Mouse (Mus musculus) heart, adult 11 months (tissue): Measurements from ENCODE around the gene Trim32.

Experiments
- DNase-seq: peaks from one replicate; pipeline ENCODE4 v3.0.0; 2022

Gene Trim32

DNA sequence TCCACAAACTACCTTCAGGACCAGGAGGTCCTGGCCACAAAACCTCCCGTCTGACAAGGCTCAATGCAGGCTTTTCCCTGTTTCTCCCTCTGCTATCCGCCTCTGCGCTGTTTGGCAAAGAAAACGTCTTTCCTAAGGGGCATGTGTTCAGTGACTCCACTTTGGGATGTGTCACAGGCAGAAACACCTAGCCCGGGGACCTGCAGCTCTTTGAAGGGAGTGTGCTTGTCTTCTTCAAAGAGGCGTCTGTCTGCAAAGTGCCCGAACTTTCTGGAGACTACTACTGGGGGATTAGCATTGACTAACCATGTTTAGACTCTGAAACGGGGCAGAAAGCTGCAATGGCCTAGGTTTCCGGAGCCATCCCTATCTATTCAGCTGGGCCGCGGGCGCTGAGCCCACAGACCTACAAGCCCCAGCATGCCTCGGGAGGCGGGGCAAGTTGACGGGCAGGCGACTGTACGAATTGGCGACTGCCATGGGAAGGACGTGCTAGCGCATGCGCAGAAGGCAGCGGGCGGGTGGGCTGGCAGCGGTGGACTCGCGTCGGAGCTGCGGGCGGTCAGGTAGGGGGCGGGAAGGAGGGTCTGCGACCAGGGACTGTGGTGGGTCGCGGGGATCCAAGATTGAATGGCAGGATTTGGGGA lies at the start of gene Trim32:
Trim32 (plus strand) TSS at position 483 of the 647 bp plus-strand sequence.
- DNase-seq: peak; percentile 100

DNA sequence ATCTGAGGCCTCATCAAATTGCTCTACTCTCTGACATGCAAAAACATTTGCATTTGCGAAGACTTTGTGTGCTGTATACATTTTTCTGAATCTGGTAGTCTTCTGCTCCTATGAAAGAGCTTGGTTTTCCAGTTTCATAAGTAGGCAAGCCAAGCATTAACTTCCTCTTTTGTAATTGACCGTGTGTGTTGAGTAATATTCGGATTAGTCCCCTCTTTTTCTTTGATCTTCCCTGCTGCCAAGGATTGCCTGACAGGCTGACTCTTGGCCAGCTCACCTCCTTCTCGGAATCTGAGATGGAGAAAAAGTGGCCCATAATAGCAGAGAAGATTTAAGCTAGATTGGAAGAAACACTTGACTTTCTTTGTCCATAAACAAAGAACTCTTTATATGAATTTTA lies 39.3 kb upstream of the Trim32 start:
- DNase-seq: no peak

DNA sequence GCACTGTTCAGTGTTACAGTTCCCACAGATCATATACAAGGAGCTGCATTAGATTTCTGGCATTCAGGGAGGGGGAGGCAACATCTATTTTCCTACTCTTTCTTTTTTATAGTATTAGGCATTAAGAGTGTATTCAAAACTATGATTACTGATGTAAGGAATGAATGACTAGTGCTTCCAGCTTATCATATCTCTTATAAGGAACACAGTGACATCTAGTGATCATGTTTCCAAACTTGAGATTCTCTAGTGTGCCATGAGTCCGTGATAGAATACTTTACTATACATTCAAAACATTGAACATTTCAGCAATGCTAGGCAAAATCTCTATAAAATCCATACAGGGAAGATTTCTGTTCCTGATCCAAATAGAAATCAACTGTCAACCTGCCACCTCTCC lies 24.5 kb upstream of the Trim32 start:
- no peak for DNase-seq

DNA sequence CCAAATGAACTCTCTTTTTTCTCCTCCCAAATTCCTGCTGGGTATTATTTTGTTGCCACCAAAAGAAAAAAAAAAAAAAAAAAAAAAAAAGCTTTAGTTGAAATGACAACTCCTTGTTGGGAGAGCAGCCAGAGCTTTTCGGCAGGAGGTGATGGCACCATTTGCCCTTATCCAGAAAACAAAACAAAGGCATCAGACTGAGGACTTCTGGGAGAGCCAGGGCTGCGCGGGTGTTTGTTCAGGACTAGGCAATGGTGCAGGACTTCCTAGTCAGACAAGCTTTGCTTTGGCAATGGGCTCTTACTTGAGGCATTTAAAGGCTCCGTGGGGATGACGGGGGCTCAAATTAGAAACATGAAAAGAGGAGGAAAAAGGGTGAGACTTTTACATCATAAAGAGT lies 17.8 kb upstream of the Trim32 start:
- DNase-seq: peak; percentile 92

DNA sequence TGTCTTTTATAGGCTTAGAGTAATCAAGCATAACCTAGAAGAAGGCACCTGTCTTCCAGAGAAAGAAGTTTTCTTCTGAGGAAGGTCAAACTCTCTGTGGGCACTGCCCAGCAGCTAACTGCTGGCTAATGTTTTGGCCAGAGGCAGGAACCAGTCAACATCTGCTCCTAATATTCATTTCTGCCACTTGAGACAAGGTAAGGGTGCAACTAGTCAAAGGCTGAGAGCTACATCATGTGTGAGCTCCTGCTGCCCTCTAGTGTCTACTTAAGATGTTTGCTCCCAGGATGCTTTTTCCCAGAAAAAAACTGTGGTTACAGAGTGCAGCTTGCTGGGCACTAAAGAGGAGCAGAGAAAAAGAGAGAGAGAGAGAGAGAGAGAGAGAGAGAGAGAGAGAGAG lies 15.0 kb upstream of the Trim32 start:
- DNase-seq: peak; percentile 74

DNA sequence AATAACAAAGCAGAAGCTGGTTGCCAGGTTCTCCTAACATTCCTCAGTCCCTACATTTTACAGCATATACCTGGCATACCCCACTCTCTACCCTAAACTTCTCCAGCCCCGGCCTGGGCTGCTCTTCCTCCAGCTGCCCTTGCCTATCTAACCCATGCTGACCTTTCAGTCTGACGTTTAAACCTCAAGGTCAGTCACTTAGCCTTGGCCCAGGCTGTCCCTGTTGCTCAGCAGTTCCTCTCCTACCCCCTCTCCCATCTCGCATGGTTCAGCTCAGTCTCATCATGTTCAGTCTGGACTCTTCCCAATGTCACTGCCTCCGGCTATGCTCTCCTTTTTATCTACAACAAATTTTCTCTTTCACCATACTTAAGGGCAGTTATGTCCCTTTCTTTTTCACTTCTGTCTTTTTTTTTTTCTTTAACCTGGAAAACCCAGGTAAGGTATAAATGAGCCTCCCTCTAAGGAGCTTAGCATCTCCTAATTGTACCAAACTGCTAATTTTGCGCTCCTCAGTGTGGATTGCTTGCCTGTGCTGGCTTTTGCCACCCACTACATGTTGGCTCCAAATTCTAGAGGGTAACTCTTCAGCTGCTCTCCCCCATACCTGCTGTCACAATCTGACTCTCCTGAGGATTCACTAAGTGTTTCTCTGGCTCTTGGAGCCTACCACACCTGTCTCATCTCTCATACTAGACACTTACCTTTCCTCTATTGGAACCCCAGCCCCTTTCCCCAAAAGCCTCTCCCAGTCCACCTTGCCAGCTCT lies 10.0 kb upstream of the Trim32 start:
- peak; percentile 54 for DNase-seq

DNA sequence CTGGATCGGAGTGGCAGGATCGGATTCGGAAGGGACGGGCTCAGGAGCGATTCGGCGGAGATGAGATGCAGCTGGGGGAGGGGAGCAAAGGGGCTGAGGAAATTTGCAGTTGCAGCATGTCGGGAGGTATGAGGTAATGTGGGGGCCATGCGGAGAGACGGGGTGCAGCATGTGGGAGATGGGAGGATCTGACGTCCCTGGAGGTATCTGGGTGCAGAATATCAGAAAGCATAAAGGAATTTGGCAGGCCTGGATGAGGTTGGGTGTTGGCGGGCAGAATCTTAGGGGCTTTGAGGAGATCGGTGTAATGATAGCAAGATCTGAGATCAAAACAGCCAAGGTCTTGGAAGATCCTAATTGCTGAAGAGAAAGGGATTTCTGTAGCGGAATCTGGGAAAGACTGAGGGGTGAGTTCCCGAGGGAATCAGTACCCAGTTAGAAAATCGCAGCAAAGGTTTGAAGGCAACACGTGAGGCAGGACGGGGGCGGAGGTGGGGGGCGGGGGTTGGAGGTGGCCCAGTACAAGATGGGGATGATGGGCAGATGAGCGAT lies 441 bp downstream of the Trim32 start:
- DNase-seq: no peak

DNA sequence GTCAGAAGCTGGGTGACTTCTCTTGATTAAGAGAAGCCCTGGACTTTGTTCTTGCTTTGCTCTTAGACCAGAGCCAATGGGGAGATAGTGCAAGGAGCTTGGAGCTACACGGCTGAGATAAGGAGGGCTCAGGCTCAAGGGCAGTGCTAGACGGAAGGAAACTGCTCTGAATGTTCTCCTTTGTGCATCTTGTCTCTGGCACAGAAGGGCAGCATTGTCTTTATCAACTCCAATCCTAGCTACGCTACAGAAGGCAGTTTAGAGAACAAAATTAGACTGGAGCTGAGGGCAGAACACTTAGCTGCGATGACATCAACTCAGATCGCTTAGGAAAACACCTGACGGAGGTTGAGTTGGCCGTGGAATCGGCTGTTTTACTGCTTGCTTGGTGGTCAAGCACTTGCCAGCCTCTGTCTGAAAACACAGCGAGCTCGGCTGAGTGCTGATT lies 2.4 kb downstream of the Trim32 start:
- DNase-seq: no peak

DNA sequence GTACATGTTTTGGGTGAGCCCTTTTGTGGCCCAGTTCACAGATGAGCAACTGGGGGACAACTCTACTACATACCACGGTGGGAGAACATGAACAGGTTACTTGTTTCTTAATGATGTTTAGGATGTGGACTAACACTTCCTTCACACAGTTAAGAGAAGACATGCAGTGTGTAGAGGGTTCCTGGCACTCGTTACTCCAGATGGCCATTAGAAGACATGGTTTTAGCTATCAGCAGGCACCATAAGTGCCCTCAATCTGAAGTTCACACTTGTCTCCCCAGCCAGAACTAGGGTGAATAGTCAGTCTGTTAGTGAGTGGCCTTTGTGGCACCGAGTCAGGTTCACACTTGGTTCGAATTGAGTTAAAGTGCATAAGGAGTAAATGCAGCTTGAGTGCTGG lies 3.3 kb downstream of the Trim32 start:
- no peak for DNase-seq

DNA sequence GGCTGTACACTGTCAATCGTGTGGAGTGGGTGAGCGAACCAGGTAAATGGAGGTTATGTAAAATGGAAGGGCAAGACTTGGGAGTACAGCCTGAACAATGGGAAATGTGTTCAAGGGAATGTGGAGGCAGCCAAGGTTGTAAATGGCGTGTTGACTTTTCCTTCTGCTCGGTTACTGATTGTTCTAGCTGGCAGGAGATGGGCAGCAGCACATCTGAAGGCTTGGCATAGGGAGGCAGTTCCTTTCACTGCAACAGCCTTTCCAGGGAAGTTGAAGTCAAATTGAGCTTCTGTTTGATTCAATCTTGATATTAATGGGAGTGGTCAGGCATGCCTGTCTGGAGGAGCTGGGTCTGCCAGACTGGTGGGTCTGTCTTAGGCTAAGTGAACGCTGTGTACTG lies 5.5 kb downstream of the Trim32 start:
- no peak for DNase-seq

DNA sequence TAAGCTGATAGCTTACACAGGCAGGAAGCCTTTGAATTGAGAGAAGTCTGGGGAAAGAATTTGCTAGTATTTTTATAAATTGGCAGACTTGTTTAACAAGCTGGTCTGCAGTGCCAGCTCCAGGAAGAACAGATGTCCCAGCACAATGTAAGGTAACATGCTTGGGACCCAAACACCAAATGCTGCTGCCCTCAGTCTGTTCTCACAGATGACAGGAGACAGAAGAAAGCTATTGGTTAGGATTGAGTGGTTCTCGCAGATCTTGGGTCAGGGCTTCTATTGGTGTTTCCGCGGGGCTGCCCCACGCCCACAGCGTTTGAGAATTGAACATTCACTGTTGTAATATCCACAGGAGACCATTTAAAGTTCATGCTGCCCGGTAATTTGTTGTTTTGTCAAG lies 6.1 kb downstream of the Trim32 start:
- DNase-seq: no peak

DNA sequence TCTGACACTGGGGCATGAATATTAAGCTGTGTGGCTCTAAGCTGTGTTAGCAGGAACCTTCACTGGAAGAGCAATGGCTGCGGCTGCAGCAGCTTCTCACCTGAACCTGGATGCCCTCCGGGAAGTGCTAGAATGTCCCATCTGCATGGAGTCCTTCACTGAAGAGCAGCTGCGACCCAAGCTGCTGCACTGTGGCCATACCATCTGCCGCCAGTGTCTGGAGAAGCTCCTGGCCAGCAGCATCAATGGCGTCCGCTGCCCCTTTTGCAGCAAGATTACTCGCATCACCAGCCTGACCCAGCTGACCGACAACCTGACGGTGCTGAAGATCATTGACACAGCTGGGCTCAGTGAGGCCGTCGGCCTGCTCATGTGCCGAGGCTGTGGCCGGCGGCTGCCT lies 8.3 kb downstream of the Trim32 start:
- DNase-seq: no peak

DNA sequence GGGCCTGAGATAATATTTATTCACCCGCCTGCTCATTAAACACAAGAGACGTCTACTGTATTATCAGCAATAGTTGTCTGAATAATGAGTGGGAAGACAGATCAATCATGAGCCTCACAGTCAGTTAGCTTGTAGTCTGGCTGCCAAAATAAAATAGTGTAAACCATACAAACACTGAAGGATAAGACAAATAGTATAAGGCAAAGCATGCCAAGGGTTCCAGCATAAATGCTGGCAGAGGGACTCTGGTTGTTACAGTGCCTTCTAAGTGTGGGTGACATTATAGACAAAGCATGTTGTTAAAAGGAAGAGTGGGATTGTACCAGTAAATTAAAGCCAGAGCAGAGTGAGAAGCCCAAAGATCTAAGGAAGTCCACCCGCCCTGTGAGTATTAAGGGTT lies 15.3 kb downstream of the Trim32 start:
- peak; percentile 29 for DNase-seq

DNA sequence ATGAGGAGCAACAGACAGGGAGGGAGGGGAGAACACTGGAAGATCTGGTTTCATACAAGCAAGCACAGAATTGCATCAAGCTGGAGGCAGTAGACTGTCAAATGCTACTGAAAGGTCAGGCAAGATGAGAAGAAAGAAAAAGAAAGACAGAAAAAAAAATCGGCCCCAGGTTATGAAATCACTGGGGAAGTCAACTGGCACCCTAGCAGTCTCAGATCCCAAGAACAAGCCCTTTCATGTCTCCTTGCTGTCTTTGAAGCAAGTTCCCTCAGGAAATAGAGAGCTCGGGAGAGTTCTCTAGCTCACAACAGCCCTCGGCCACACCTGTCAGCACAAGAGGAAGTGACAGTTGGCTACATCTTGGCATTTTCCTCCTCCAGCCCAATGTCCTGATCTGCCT lies 33.4 kb downstream of the Trim32 start:
- no peak for DNase-seq

DNA sequence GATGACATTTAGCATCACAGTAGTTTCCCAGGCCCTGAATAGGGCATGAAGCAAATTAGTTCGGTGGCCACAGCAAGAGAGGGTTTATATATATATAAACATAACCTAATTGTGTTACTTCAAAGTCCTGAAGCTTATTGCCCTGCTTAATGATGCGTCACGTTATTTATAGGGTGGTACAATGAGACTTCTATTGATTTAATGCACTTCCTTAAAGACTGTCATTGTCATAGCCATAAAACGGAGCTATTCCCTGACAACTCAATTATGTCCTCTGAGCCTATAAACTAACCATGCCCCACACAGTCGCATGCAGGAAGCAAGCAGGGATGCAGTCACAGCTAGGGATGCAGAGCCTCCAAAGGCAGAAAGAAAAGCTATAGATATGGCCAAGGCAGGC lies 37.8 kb downstream of the Trim32 start:
- no peak for DNase-seq

DNA sequence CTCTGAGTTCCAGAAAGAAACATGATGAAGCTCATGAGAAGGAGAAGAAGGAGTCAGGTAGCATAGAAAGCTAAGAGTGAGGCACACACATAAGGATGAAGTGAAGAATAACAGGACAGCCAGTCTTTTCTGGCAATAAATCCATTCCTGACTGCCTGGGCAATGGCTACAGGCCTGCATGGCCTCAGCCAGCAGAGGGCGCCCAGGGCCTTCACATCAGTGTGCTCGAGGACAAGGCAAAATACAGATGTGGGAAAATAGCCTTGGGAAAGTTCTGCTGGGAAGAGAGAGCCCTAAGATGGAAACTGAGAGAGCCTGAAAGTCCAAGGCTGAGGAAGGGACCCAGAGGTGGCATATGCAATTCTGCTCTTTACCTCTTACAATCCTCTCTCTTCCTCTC lies 49.9 kb downstream of the Trim32 start:
- peak; percentile 87 for DNase-seq

DNA sequence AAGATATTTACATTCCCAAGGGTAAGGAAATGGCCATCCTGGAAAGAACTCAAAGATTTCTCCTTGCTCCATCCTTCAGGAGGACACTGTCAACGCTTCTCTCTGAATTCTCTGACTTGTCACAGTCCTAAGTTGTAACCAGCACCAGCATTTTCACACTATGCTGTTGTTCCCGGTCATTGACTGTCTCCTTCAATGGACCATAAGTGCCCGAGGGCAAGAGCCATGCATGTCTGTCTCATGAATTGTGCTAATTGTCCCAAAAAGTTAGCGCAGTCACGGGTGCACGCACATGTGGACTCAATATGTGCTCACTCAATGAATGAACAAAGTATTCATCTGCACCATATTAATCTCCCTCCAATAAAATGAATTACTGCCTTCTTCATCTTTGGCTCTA lies 58.4 kb downstream of the Trim32 start:
- DNase-seq: peak; percentile 52
